Mouse (Mus musculus): ENCODE measurements around the gene Olfr995. TPM values are rescaled to one million over a fixed set of nuclear protein-coding genes. Genes with fewer than 3 reads are reported as not detected.

Olfr995 gene
- polyA plus RNA-seq, 1 experiment from 2014 or later: not detected

Other genes starting within 250 kb of the Olfr995 start
- gene Lrrc55, start 246.4 kb downstream of the Olfr995 start, polyA plus RNA-seq (2014; fragmentation: Nextera tagmentation; extraction: Ambion mirVana): 2.7 and 3.0 TPM in 2 replicates
- gene Olfr987, start 104.3 kb downstream of the Olfr995 start, polyA plus RNA-seq (2014; fragmentation: Nextera tagmentation; extraction: Ambion mirVana): not detected in 2 replicates
- gene Olfr988, start 80.4 kb downstream of the Olfr995 start, polyA plus RNA-seq (2014; fragmentation: Nextera tagmentation; extraction: Ambion mirVana): not detected in 2 replicates
- gene Olfr992, start 34.2 kb downstream of the Olfr995 start, polyA plus RNA-seq (2014; fragmentation: Nextera tagmentation; extraction: Ambion mirVana): not detected in 2 replicates
- not detected in 2 replicates for gene Olfr993, start 28.8 kb downstream of the Olfr995 start, polyA plus RNA-seq (2014; fragmentation: Nextera tagmentation; extraction: Ambion mirVana)
- gene Olfr994, start 7.2 kb downstream of the Olfr995 start, polyA plus RNA-seq (2014; fragmentation: Nextera tagmentation; extraction: Ambion mirVana): not detected in 2 replicates
- gene 4833423E24Rik, start 75.4 kb upstream of the Olfr995 start, polyA plus RNA-seq (2014; fragmentation: Nextera tagmentation; extraction: Ambion mirVana): 3.3 and 3.4 TPM in 2 replicates
- gene Olfr996, start 135.6 kb upstream of the Olfr995 start, polyA plus RNA-seq (2014; fragmentation: Nextera tagmentation; extraction: Ambion mirVana): not detected in 2 replicates
- not detected in 2 replicates for gene Olfr998, start 145.3 kb upstream of the Olfr995 start, polyA plus RNA-seq (2014; fragmentation: Nextera tagmentation; extraction: Ambion mirVana)
- not detected in 2 replicates for gene Olfr1000, start 168.3 kb upstream of the Olfr995 start, polyA plus RNA-seq (2014; fragmentation: Nextera tagmentation; extraction: Ambion mirVana)
- gene Olfr1002, start 207.1 kb upstream of the Olfr995 start, polyA plus RNA-seq (2014; fragmentation: Nextera tagmentation; extraction: Ambion mirVana): not detected in 2 replicates
- gene Olfr154, start 220.8 kb upstream of the Olfr995 start, polyA plus RNA-seq (2014; fragmentation: Nextera tagmentation; extraction: Ambion mirVana): not detected in 2 replicates
- gene Olfr1006, start 235.1 kb upstream of the Olfr995 start, polyA plus RNA-seq (2014; fragmentation: Nextera tagmentation; extraction: Ambion mirVana): not detected in 2 replicates
- gene Olfr1008, start 245.8 kb upstream of the Olfr995 start, polyA plus RNA-seq (2014; fragmentation: Nextera tagmentation; extraction: Ambion mirVana): not detected in 2 replicates